Mouse (Mus musculus) limb, embryonic 11.5 days (tissue): Measurements from ENCODE around the gene Pak4. TPM values are rescaled to one million over a fixed set of nuclear protein-coding genes. Genes with fewer than 3 reads are reported as not detected.

Experiments
- ATAC-seq: fragments of 200-750 bp; cut with Nextera tagmentation; 2 replicates; pipeline ENCODE4 v1.8.0; 2017; ENCODE audit warnings: low read depth; ENCODE audit not compliant: insufficient number of reproducible peaks, low FRiP score, low TSS enrichment
- DNase-seq: peaks from one replicate; pipeline ENCODE4 v3.0.0-alpha.2; 2015; ENCODE audit warnings: low spot score
- H3K27ac ChIP-seq: fragments of 300-500 bp; sonication (generic); replicated peaks from 2 replicates; pipeline ENCODE4 v1.5.1; 2014; ENCODE audit warnings: low read depth, mild to moderate bottlenecking, low read length
- H3K27me3 ChIP-seq: fragments of 300-500 bp; sonication (generic); 2 replicates; pipeline ENCODE4 v1.6.1; 2014; ENCODE audit warnings: mild to moderate bottlenecking, low read length, mixed read lengths; ENCODE audit not compliant: control insufficient read depth, insufficient read depth
- H3K36me3 ChIP-seq: fragments of 300-500 bp; sonication (generic); 2 replicates; pipeline ENCODE4 v1.6.1; 2014; ENCODE audit warnings: mild to moderate bottlenecking, low read length, moderate library complexity, mixed read lengths; ENCODE audit not compliant: control insufficient read depth, insufficient read depth
- H3K4me1 ChIP-seq: fragments of 300-500 bp; sonication (generic); 2 replicates; pipeline ENCODE4 v1.6.1; 2014; ENCODE audit warnings: low read length, mixed read lengths; ENCODE audit not compliant: control insufficient read depth, insufficient read depth
- H3K4me2 ChIP-seq: fragments of 300-500 bp; sonication (generic); 2 replicates; pipeline ENCODE4 v1.6.1; 2014; ENCODE audit warnings: low read depth, mild to moderate bottlenecking, moderate library complexity; ENCODE audit not compliant: severe bottlenecking
- H3K4me3 ChIP-seq: fragments of 300-500 bp; sonication (generic); 2 replicates; pipeline ENCODE4 v1.5.1; 2014; ENCODE audit warnings: low read depth, low read length
- H3K9ac ChIP-seq: fragments of 300-500 bp; sonication (generic); 2 replicates; pipeline ENCODE4 v1.6.1; 2014; ENCODE audit warnings: mild to moderate bottlenecking, low read length
- H3K9me3 ChIP-seq: fragments of 300-500 bp; sonication (generic); 2 replicates; pipeline ENCODE4 v1.6.1; 2016; ENCODE audit warnings: low read length; ENCODE audit not compliant: control insufficient read depth
- WGBS: fragments of 180-500 bp; shearing (Covaris S2); extraction: QIAGEN DNeasy Blood & Tissue Kit; methylation state at CpG from one replicate; pipeline ENCODE4 v1.1.7; 2014; 5-methylcytosine and 5-hydroxymethylcytosine counted together
- polyA plus RNA-seq: library from polyadenylated mRNA; unstranded; fragments of >200 nt; fragmentation: Nextera tagmentation; extraction: Ambion mirVana; gene quantifications from 2 replicates; pipeline ENCODE4 v1.2.1, GENCODE M21; 2014

Gene Pak4
- polyA plus RNA-seq, 1 experiment from 2014 or later: 37.4 TPM

DNA sequence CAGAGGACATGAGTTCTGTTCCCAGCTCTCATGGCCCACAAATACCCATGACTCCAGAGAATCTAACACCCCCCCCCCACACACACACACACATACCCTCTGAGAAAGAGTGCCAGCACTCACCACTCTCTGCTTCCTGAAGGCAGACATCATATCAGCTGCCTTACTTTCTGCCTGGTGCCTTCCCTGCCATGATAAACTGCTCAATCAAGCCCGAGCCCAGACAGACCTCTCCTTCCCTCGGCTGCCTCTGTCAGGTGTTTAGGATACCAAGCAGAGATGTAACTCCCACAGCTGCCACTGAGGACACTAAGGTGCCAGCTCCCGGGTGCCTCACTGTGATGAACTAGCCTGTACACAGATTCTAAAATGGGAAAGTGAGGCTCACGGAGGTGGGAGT lies 13.5 kb downstream of the Pak4 start:
- Histone ChIP-seq H3K27ac (no peak overlapping the region), H3K27me3 (no peaks in the 10 kb centered on the region), H3K9me3 (no peaks in the 10 kb centered on the region), H3K4me1 (peaks cover 20% of the 10 kb centered on the region), H3K4me2 (no peak overlapping the region), H3K9ac (no peak overlapping the region), H3K4me3 (no peak overlapping the region), H3K36me3 (no peaks in the 10 kb centered on the region)
- WGBS: 75% methylated on average over 4 of the region's 4 CpGs
- no peak for DNase-seq
- ATAC-seq: no peak

- no peak overlapping the region for H3K4me3 ChIP-seq
- H3K36me3 ChIP-seq: no peaks in the 10 kb centered on the region
- no peaks in the 10 kb centered on the region for H3K27me3 ChIP-seq
- H3K4me1 ChIP-seq: peaks cover 17% of the 10 kb centered on the region
- no peak for ATAC-seq
- H3K9me3 ChIP-seq: no peaks in the 10 kb centered on the region
- no peak overlapping the region for H3K9ac ChIP-seq
- WGBS: 69% methylated on average over 8 of the region's 8 CpGs
- no peak overlapping the region for H3K4me2 ChIP-seq
- DNase-seq: no peak
- H3K27ac ChIP-seq: no peak overlapping the region
Measured at GRCm38 (mm10) chr7:28583570-28584344, 14.2 kb downstream of the Pak4 start.

DNA sequence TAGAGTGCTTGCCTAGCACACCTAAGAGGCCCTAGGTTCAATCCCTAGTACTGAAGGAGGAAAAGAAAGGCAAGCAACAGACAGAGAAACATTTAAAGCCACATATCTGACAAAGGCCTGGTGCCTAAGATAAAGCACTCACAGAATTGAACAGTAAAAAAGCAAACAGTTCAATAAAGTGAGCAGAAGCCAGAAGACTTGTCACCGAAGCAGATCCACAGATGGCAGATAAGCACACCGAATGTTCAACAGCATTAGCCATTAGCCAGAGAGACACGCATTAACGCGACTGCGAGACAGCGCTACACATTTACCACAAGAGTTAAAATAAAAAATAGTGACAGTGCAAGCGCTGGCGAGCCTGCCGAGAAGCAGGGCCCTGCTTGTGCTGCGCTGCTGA lies 15.1 kb downstream of the Pak4 start:
- 89% methylated on average over 11 of the region's 11 CpGs for WGBS
- H3K4me1 ChIP-seq: peaks cover 13% of the 10 kb centered on the region

GRCm38 (mm10) chr7:28581721-28582120 lies 16.3 kb downstream of the Pak4 start:
- ATAC-seq (no peak), DNase-seq (no peak)
- Histone ChIP-seq H3K9ac (no peak overlapping the region), H3K9me3 (no peaks in the 10 kb centered on the region), H3K27ac (no peak overlapping the region), H3K4me3 (no peak overlapping the region), H3K4me2 (no peak overlapping the region), H3K27me3 (no peaks in the 10 kb centered on the region), H3K4me1 (peaks cover 2% of the 10 kb centered on the region), H3K36me3 (no peaks in the 10 kb centered on the region)
- WGBS: 79% methylated on average over 4 of the region's 4 CpGs

More for the DNA sequence above, 15.1 kb downstream of the Pak4 start:
- no peak for ATAC-seq
- H3K36me3 ChIP-seq: no peaks in the 10 kb centered on the region
- no peak overlapping the region for H3K27ac ChIP-seq
- no peak overlapping the region for H3K4me2 ChIP-seq
- no peaks in the 10 kb centered on the region for H3K9me3 ChIP-seq
- H3K4me3 ChIP-seq: no peak overlapping the region
- H3K27me3 ChIP-seq: no peaks in the 10 kb centered on the region
- DNase-seq: no peak
- H3K9ac ChIP-seq: no peak overlapping the region

DNA sequence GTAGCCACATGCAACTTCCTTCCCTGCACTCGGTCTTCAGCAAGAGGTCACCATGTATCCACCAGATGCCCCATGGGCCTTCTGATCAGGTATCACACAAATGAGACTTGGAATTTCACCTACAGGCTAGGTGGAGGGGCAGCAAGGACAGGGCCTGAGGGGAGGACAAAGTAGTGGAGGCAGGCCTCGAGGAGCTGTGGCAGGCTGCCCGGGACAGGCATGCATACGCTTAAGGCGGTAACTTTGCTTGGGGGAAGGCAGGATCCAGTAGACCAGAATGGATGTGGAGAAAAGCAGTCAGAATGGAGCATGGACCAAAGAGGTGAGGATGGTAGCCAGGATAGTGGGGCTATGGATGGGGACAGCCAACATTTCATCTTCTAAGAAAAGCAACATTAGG lies 18.2 kb downstream of the Pak4 start:
- Histone ChIP-seq H3K4me3 (no peak overlapping the region), H3K4me2 (no peak overlapping the region), H3K9me3 (no peaks in the 10 kb centered on the region), H3K9ac (no peak overlapping the region), H3K4me1 (no peaks in the 10 kb centered on the region), H3K36me3 (no peaks in the 10 kb centered on the region), H3K27me3 (no peaks in the 10 kb centered on the region), H3K27ac (no peak overlapping the region)
- WGBS: 83% methylated on average over 5 of the region's 5 CpGs
- ATAC-seq: no peak
- no peak for DNase-seq

GRCm38 (mm10) chr7:28578543-28579053 lies 19.4 kb downstream of the Pak4 start:
- DNase-seq (no peak), ATAC-seq (no peak)
- WGBS: 74% methylated on average over 5 of the region's 5 CpGs
- Histone ChIP-seq H3K27ac (no peak overlapping the region), H3K36me3 (no peaks in the 10 kb centered on the region), H3K9ac (no peak overlapping the region), H3K4me3 (no peak overlapping the region), H3K27me3 (no peaks in the 10 kb centered on the region), H3K9me3 (no peaks in the 10 kb centered on the region), H3K4me1 (no peaks in the 10 kb centered on the region), H3K4me2 (no peak overlapping the region)

DNA sequence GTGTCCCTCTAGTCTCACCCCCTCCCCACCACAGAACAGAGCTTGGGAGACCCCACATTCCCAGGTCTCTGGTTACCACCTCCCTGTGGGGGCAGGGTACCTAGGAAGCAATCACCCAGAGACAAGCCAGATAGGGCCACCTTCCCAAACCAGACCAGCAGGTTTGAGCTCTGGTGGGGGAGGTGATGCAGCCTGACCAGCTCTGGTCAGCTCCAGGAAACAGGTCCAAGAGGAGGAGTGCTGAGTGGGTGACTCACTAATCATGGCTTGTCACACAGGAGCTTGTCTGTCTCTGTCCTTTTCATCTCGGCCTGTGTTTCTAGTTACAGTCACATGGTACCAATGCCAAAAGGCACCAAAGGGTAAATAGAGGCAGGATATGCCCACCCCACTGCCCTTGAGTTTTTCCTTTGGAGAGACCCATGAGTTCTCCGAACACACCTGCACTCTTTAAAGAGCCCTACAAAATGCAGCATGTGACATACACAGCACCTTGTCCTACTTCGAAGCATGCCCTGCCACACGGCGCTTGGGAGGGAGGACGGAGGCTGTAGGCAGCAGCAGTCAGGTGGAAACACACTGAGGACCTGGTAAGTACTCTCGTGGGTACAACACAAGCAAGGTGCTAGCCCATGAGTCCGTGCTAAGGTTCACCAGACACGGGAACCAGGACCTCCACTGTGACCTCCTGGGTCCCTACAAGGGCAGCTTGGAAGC lies 20.0 kb downstream of the Pak4 start:
- ATAC-seq: no peak

DNA sequence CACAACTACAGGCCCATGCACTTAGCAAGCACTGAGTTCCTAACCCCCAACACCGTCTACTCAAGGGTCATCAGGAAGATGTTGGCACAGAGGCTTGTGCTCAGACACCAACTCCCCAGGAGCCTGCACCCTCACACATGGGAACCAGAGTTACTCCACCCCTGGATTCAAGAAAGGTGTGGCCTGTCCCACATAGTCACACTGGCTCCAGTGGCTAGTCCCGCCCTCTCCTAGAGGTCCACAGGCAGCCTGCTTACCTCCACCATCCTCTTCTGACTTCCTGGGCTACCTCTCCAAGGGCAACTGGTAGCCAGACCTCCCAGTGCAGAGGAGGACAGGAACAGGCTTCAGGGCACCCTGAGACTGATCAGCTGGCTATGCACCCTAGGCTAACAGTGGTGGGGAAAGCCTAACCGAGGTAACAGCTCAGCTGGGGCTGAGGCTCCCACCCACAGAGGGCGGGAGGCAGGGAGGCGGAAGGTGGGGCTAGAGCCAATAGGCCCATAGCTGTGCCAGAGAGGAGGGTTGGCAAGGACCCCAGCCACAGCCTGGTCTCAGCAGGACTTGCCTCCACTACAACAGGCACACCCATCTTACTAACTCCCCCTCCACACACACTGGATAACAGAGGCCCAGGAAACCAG lies 21.6 kb downstream of the Pak4 start:
- ATAC-seq: 0 out of 2 replicates have a peak, but pooled peaks have one; percentile 12
- Histone ChIP-seq H3K9ac (no peak overlapping the region), H3K9me3 (no peaks in the 10 kb centered on the region), H3K27me3 (no peaks in the 10 kb centered on the region), H3K4me3 (no peak overlapping the region), H3K36me3 (no peaks in the 10 kb centered on the region), H3K4me2 (no peak overlapping the region), H3K27ac (no peak overlapping the region), H3K4me1 (no peaks in the 10 kb centered on the region)
- WGBS: 75% methylated on average over 5 of the region's 5 CpGs
- DNase-seq: no peak

More for the DNA sequence above, 20.0 kb downstream of the Pak4 start:
- Histone ChIP-seq H3K4me3 (no peak overlapping the region), H3K9ac (no peak overlapping the region), H3K27ac (no peak overlapping the region), H3K9me3 (no peaks in the 10 kb centered on the region), H3K27me3 (no peaks in the 10 kb centered on the region), H3K4me1 (no peaks in the 10 kb centered on the region), H3K36me3 (no peaks in the 10 kb centered on the region), H3K4me2 (no peak overlapping the region)
- WGBS: 77% methylated on average over 9 of the region's 9 CpGs
- no peak for DNase-seq
